Mouse (Mus musculus) lung, postnatal 4 days (tissue): ENCODE measurements around the gene Foxp1.

Source experiments
- DNase-seq, 2 experiments: peaks; one replicate each; pipeline ENCODE4 v3.0.0; 2021

Gene Foxp1

DNA sequence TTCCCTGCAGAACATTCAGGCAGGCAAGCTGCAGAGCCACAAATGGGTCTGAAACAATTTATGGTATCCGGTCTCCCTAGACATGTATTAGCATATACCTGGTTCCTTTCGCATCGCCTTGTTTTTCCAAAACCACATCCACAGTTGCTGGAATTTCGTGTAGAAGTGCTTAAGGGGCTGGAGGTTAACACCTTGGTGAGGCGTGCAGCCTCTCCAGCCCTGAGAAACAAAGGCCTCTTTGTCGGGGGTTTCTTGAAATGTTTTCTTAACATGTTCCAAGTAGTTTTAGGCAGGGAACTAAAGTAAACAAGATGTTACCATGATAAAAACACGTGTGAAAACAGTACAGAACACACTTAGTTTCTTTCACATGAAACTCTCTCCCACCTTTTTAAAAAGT is 550.1 kb downstream of the Foxp1 start:
- DNase-seq: no peak

DNA sequence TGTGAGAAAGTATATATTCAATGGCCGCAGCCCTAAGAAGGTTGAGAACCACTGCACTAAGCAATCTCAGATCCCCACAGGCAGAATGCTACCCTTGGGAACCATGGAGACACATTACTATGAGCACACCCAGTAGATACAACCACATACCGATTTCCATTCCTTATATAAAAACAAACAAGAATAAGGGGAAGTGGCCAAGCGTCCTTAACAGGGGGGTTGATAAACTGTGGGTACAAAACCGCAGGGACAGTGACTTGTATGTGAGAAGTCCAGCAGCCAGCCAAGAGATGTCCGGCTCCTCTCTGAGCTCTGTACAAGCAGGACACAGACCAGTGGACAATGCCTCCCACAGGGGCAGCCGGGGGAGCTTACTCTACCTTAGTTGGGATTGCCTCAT is 563.2 kb downstream of the Foxp1 start:
- DNase-seq: no peak

DNA sequence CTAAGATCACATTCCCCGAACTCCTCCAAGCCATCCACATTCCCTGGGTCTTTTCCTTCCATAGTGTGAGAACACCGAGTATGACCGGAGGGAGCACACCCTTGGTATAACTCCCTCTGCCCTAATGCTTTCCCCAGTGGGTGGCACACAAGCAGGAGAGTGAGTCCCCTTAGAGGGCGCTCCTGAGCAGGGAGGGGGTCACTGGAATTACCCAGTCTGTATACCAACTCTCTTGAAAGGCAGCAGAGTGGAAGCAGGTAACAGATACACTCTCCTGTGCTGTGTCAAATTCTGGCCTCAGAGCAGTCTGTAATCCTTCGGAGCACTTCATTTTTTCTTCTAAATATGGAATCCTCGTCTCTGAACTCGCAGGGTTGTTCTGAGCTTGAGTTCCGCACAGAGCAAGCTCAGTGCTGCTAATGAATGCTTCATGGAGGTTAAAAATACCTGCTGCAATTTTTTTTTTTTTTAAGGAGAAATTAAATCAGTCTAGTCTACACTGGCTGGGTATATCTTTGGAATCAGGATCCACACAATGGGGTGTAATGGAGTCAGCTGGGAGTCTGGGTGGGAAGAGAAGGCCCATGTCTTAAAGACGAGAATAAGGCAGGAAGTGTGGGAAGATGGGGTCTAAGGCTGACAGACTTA is 565.9 kb downstream of the Foxp1 start:
- peak; percentile 21 to 36 for DNase-seq

DNA sequence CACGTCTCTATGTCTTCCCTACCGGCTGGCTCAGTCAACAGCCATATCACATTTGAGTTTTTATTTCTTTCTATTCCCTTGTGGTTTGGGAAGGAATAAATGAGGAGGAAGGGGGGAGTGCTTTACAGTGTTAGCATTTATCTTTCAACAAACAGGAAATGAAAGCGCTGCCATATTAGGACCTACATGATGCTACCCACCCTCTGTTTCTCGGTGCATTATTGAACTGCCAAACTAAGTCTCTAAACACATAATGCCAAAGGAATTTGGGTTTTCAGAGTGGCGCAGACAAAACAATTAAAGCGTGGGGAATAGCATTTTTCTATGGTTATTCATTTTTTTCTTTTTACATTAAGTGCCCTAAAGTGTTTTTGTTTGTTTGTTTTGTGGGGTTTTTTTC is 566.8 kb downstream of the Foxp1 start:
- DNase-seq: no peak

DNA sequence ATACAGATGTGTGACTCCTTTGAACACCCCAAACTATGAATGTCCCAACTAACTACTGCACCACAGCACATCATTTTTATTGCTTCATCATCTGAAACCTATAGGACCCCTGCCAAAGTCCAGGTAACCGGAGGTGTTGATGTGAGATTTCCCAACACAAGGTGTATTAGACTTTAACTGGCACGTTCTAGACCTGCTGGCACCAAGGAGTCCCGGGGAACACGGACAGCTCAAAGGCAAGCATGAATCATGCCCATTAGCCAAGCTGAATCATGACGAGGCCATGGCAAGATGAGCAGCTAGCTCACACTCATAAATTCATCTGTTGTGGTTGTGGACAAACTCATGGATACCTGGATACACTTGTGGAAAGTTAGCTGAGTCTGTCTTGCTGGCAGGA is 568.1 kb downstream of the Foxp1 start:
- peak in 1 of 2 experiments; percentile 17 for DNase-seq

DNA sequence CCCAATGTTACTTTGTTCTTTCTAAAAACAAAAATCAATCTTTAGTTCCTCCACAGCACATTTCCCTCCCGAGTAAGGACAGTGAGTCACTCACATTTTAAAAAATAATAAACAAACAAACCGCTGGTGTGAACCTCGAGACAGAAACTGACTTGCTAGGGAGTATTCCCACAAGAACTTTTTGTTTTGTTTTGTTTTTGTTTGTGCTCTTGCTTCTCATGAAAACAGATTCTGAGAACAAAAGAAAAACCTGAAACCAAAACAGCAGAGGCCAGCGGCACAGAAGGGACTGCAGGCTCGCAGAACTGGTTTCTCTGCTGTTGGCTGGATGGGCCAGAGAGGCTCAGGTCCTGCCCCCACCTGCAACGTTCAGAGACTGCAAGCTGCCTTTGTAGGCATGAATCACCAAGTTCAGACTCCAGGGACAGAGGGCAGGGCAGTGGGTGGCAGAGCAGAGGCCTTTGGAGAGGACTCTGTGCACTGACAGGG is 572.8 kb downstream of the Foxp1 start:
- peak; percentile 53 to 66 for DNase-seq

DNA sequence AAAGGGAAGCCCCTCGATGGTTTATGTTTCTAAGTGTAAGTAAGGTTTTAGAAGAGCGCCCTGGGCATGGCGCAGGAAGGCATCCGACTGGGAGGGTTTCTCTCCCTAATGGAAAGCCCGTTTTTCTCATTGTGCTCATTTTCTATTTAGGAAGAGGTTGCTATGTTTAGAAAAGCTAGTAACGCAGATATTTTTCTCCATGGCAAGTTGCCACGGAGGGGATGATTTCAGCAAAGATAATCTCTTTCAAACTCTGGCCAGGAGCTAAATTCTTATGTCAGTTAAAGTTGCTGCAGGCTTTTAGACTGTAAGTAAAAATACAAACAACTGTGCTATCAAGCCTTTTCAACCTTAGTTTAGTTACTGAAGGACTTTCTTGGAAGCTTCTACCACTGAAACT is 573.2 kb downstream of the Foxp1 start:
- peak in 1 of 2 experiments; percentile 41 for DNase-seq

DNA sequence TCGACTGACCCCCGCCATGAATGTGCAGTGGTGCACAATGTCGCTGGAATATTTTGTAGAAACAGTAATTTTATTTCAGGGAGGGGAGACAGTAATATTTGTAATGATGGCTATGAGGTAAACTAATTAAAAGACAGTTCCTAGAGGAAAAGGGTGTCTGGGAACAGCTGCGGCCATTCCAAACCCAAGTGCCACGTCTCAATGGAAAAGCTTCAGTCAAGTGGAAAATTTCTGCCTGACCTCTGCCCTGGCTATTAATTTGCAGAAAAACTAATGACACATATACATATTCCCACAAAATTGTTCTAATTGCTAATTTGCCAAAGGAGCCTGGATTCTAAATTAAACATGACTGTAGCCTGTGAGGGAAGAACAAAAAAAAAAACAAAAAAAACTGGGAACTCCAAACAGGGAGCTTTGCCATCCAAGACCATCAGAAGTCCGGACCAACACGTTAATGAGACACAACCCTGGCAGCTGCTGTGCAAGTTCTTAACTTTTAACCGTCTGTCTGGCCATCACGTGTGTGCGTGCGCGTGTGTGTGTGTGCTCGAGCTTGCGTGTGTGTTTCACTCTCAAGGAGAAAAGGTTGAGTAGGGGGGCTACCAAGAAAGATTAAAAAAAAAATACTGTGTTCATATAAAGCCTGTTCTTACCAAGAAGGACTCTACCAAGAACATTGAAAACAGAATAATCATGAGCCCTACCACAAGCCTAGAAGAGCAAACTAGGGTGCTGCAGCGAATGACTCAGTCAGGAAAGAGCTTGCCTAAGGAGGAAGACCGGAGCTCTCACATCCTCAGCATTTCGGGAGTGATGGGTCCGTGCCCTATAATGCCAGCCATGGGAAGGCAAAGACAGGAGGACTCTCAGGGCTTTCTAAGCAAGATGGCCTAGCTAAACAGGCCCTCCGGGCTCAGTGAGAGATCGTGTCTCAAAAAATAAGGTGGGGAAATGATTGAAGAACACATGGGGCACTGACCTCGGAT is 574.1 kb downstream of the Foxp1 start:
- DNase-seq: no peak

DNA sequence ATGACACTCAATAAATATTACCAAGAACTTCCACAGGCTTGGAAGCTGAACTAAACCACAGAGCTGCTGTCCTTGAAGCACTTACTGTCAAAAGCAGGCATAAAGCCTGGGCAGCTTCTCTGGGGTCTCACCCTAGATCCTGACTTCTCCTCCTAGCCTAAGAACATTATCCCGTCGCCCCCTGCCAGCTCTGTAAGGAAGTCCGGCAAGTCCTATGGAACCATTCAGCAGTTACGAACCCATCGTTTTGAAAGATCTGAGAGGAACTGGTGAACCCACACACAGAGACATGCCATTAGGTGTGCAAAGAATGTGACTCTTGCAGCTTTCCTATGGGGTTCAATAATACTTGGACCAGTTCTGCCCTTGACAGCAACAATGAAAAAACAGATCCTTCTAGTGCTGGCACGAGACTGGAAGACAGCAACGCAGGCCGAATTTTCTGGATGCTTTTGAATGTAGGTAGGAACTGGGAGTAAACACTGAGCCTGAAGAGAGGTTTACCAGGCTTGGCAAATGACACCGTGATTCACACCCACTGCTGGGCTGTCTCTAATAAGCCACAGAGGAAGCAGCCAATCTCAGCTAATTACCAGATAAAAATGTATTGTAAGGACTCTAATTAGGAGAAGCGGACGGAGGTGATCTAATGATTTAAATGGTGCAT is 574.9 kb downstream of the Foxp1 start:
- DNase-seq: no peak

DNA sequence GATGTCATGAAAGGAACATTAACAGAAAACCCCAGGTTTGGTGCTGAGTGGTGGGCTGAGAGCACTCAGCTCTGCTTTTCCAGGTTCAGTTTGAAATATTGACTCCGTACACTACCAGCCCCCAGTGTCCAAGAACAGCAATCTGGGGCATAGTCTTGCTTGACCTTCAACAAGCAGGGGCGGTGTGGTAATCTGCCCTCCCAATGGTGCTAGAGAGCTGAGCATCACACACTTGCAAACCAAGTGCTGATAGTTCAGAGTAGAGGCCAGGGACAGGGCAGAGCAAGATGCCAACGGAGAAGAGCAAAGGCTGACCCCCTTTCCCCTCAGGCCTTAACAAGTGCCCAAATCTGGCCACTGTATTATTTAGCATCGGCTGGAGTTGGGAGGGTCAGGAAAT is 575.8 kb downstream of the Foxp1 start:
- no peak for DNase-seq

DNA sequence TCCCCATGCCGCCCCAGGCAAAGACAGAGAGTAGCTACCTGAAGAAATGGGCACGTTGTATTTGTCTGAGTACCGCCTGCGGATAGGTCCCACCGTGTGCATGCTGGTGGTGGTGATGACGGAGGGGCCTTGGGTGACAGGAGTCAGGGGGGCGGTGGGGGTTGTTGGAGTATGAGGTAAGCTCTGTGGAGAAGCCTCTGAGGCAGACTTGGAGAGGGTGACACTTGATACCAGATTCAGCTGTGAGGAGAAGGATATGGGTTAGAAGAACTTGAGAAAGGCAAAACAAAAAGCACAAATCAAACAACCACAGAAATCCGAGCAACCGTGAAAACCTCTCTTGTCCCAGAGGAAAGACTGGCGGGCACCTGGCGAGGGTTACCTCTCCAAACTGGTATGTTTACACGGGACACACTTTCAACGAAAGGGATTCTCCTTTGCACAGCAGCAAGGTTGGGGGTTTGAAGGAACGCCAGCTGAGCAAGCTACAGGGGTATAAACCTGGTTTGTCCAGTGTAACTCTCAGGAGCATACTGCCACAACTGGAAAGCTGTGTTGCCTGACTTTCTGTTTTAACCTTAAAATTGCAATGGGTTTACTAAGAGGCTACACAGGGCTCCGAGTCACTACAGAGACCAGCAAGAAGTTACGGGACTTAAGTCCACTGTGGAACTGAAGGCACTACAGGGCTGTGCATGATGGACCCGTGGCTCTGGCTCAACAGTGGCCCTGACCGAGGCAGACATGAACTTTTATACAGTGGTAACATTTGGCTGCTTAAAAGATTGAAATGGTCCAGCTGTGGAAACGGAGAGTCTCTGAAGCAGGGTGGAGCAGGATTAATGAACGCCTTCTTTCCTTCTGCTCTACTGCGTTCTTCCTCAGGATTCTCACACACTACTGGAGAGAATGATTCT is 576.8 kb downstream of the Foxp1 start:
- no peak for DNase-seq

DNA sequence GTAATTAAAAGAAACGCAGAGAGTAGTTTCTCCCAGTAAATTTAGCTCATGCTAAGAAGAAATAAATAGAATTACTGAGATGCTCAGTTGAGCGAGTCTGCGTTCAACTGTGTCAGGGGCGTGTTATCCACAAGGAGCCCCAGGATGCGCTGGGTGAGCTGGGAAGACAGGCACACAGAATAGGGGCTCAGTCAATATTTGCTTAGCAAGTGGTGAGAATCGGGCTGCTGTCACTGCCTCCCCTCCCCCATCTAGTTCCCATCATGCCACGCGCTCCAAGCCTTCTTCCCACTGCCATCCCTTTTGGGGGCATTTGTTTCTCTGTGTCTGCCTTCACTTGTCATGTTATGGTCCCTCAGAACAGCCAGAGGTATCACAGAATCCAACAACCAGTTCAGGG is 584.2 kb downstream of the Foxp1 start:
- DNase-seq: no peak

DNA sequence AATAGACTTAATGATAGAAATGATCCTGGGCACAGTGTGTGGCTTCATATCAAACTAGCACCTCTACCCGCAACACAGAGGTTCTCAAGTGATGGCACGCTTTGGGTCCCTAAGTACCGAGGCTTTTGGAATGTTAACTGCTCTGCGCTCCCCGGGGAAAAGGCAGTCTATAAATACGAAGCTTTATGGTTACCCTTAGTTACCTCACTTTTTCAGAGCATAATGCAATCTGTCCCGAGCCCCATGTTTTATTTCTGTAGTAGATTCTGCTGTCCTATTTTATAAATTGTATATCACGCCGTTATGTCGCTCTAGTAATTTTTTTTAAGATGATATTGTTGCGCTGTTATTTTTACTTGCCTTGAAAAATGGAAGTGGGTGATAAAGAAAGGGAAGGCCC is 585.0 kb downstream of the Foxp1 start:
- no peak for DNase-seq

DNA sequence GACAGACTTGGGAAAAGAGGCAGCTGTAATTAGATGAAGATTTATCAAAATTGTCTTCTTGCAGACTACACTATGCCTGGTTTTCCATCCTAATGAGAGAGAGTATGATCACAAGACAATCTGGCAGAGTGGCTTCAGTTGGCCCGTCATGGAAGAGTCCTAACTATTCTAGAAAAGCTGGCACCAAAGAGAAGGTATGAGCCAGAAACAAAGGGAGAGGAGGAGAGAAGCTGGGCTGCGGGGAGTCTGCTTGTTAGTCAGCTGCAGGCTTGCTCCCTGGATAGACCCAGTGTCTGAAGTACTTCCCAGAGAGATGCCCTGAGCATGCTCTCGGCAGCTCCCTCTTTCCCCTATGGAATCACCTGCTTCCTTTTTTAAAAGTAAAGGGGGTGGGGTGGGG is 586.1 kb downstream of the Foxp1 start:
- DNase-seq: no peak

DNA sequence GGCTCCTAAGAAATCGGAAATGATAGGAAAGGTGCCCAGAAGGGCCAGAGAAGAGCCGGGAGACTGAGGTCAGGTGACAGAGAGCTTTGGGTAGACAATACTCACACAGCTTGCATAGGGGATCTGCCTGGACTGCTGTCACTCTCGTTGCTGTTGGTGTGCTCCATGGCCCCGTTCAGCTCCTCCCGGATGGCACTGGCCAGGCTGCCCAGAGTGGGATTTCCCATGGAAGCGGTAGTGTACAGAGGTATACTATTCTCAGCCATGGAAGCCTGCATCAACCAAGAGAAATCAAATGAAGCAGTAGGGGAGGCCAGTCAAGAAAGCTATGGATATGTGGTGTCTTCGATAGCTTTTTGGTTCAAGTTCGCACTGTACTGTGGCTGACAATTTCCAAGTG is 587.4 kb downstream of the Foxp1 start:
- no peak for DNase-seq

DNA sequence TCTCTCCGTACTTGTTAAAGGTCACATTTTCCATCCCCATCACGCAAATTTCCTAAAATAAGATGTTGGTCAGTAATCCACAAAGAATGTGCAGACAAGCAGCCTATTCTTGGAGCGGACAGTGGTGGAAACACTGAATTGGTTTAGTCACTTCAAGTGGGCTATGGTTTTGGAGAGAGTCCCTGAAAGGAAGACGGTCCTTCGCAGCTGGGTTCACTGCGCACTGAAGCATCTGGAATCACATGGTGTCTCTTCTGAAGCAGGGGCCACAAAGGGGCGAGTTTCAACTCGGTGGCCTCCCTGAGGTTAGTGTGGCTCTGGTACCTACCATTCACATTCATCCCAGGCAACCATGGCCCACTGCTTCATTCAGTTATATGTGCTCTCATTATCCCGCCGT is 588.1 kb downstream of the Foxp1 start:
- no peak for DNase-seq

DNA sequence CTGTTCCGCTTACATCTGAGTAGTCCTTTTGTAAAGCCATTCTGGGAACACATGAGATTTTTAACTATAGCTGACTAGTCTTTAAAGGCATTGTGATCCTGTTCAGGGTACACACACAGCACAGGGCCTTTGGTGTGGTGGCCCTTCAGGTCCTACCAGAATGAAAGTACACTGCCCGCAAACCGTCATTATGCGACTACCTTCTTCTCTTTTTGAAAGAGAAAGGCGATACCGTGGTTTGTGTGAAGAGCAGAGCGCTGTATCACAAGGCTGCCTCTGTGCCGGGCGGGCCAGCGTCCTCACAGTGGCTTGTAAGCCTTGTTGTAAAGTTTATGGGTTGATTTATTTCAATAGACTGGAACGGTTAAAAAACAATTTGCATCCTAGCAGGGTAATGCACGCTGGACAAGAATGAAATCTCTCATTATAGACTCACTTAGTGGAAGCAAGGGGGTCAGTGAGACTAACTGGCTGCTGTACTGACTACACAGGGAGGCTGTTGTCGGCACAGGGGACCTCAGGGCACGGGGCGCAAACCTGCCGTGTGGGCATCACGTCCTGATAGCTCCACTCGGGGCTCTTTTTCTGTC is 589.3 kb downstream of the Foxp1 start:
- no peak for DNase-seq

DNA sequence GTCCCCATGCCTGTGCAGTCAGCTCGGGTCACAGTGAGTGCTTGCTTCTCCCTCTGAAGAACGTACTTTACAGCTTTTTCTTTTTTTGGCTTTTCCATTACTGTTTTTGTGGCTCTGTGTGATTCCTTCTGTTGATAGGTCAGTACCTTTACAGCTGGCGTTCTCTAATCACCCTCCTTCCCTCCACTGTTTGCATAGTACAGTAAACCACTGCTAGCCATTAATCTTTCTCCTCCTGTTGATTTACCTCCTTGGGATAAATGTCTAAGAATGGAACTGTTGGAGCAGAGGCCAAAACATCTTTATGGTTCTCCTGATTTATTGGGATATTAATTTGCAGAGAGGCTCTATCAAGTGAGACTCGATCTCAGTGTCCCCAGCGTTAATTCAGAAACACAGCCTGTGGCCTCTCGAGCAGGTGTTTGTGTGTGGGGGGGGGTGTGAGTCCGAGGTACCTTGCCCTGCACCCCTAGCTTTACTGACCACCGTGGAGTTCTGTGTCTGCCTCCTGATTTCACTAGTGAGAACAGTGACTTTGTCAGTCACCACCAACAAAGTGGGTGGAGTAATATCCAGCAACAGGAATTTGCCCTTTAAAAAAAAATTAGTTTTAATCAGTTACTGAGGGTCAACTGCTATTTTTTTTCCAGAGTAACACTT is 590.5 kb downstream of the Foxp1 start:
- no peak for DNase-seq

DNA sequence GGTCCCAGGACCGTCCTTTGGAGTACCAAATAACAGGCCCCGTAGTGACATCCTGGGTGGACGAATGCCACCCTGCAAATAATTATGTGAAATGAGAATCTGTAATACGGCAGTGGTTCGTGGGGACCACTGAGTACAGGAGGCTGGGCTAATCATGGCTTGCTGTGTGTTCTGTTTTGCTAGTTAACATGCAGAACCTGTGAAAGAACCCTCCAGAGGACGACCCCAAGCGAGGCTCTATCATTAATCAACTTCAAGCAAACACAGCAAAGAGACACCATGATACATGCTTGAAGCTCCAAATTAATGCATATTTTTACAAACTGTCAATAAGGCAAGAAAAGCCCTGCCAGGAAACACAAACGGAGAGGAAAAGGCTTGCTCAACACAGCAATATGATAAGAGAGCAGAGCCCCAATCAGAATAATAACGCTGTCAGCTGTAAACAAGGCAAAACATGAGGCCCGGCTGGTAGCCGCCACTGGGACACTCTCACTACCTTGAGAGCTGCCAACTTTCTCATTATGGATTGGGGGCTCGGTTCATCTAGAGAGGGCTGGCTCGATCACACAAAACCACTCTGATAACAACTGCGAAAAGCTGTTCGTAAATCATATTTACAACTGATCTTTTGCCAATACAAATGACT is 591.7 kb downstream of the Foxp1 start:
- no peak for DNase-seq

DNA sequence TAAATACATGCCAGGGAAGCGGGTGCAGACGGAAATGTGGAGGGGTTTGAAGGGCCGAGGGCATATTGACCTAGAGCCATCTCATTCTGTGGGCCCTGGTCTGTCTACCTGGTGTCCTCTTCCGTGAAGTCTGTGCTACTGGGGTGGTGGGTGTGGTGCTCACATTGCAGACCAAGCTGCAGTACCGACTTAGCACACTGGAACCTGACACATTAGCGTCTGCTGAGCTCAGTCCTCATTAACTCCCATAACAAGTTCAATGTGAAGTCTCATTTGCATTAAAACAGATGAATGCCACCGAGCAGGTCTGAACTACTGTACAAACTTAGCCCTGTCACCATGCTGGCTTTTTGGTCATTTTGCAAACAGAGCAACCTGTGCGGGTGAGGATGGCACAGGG is 594.2 kb downstream of the Foxp1 start:
- no peak for DNase-seq

DNA sequence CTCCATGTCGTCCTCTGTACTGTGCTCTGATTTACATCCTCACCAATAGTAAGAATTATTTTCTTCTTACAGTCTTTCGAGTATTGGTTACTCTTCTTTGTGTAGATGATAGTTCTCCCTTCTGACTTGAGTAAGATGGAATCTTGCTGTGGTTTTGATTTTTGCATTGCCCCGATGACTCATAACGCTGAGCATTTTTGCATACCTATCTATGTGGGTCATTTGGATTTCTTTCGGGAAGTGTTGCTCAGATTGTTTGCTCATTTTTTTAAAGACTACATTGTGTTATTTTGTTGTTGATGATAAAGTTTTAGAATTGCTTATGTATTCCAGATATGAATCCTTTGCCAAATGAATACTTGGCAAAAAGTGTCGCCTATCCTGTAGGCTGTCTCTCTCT is 621.3 kb downstream of the Foxp1 start:
- no peak for DNase-seq
